Mouse (Mus musculus): ENCODE results near the gene Lgr4.

Gene Lgr4

GRCm38 (mm10) chr2:109976181-109976580, 58.7 kb downstream of the Lgr4 start:
- no peak for ATAC-seq (ENCODE audit: low TSS enrichment)

GRCm38 (mm10) chr2:109977322-109977721, 59.9 kb downstream of the Lgr4 start:
- no peak for ATAC-seq (ENCODE audit: low TSS enrichment)

GRCm38 (mm10) chr2:109979209-109979608, 61.8 kb downstream of the Lgr4 start:
- no peak for ATAC-seq (ENCODE audit: low TSS enrichment)

- ATAC-seq (ENCODE audit: low TSS enrichment) = no peak
Observed at GRCm38 (mm10) chr2:109983435-109983834, 66.0 kb downstream of the Lgr4 start.

GRCm38 (mm10) chr2:109984930-109985329, 67.5 kb downstream of the Lgr4 start:
- no peak for ATAC-seq (ENCODE audit: low TSS enrichment)

- peak; percentile 48; the same call in 1 of the 2 replicates for ATAC-seq (ENCODE audit: low TSS enrichment)
Observed at GRCm38 (mm10) chr2:109985560-109985959, 68.1 kb downstream of the Lgr4 start.

- ATAC-seq (ENCODE audit: low TSS enrichment) = peak; percentile 43
Observed at GRCm38 (mm10) chr2:109986036-109986785, 68.8 kb downstream of the Lgr4 start.

- no peak for ATAC-seq (ENCODE audit: low TSS enrichment)
Observed at GRCm38 (mm10) chr2:109987946-109988345, 70.5 kb downstream of the Lgr4 start.

- ATAC-seq (ENCODE audit: low TSS enrichment) = no peak
Observed at GRCm38 (mm10) chr2:109989196-109989595, 71.7 kb downstream of the Lgr4 start.

GRCm38 (mm10) chr2:109989679-109990473, 72.4 kb downstream of the Lgr4 start:
- ATAC-seq (ENCODE audit: low TSS enrichment) = no peak

GRCm38 (mm10) chr2:109991754-109992153, 74.3 kb downstream of the Lgr4 start:
- ATAC-seq (ENCODE audit: low TSS enrichment) = no peak

- ATAC-seq (ENCODE audit: low TSS enrichment) = no peak
Observed at GRCm38 (mm10) chr2:109992448-109993073, 75.1 kb downstream of the Lgr4 start.

- ATAC-seq (ENCODE audit: low TSS enrichment) = no peak
Observed at GRCm38 (mm10) chr2:109993404-109993803, 76.0 kb downstream of the Lgr4 start.

GRCm38 (mm10) chr2:109995061-109995460, 77.6 kb downstream of the Lgr4 start:
- ATAC-seq (ENCODE audit: low TSS enrichment) = no peak

- ATAC-seq (ENCODE audit: low TSS enrichment) = no peak
Observed at GRCm38 (mm10) chr2:109996411-109996810, 79.0 kb downstream of the Lgr4 start.

- ATAC-seq (ENCODE audit: low TSS enrichment) = no peak
Observed at GRCm38 (mm10) chr2:110004668-110005067, 87.2 kb downstream of the Lgr4 start.

GRCm38 (mm10) chr2:110005164-110005563, 87.7 kb downstream of the Lgr4 start:
- ATAC-seq (ENCODE audit: low TSS enrichment) = no peak

- ATAC-seq (ENCODE audit: low TSS enrichment) = no peak
Observed at GRCm38 (mm10) chr2:110005596-110006239, 88.3 kb downstream of the Lgr4 start.

- ATAC-seq (ENCODE audit: low TSS enrichment) = no peak
Observed at GRCm38 (mm10) chr2:110007423-110008267, 90.2 kb downstream of the Lgr4 start.

- no peak for ATAC-seq (ENCODE audit: low TSS enrichment)
Observed at GRCm38 (mm10) chr2:110009449-110009848, 92.0 kb downstream of the Lgr4 start.

GRCm38 (mm10) chr2:110012184-110012725, 94.8 kb downstream of the Lgr4 start:
- ATAC-seq (ENCODE audit: low TSS enrichment) = no peak

Measured in frontal cortex, adult (tissue).